Mouse (Mus musculus) bone marrow macrophage, adult 2 months (primary cell): ENCODE results near the gene Tmem115.

Experiments
- CTCF ChIP-seq: IDR thresholded peaks from 2 replicates; pipeline ENCODE4 v1.5.1; 2012; ENCODE audit warnings: low read depth, mild to moderate bottlenecking, low read length, moderate library complexity
- POLR2A ChIP-seq: IDR thresholded peaks from 2 replicates; pipeline ENCODE4 v1.6.1; 2012; ENCODE audit warnings: mild to moderate bottlenecking, low read depth, low read length, borderline replicate concordance

GRCm38 (mm10) chr9:107539940-107540339 lies 6.2 kb downstream of the Tmem115 start:
- TF ChIP-seq CTCF = no peak
- no peak for TF ChIP-seq POLR2A
